Mouse (Mus musculus) CH12.LX (cell line): ENCODE results near the gene Tcam1. TPM values are rescaled to one million over a fixed set of nuclear protein-coding genes. Genes with fewer than 3 reads are reported as not detected.
A peak's percentile ranks its signal among the peaks of the same experiment; 100 is the strongest.

ENCODE experiments used
- DNase-seq: peaks from one replicate; pipeline ENCODE4 v3.0.0-alpha.2; 2013; ENCODE audit errors: extremely low read depth
- H3K27ac ChIP-seq: 2 replicates; pipeline ENCODE4 v1.5.1; 2012; ENCODE audit warnings: low read depth, mild to moderate bottlenecking, control low read depth, moderate library complexity; ENCODE audit not compliant: insufficient read depth
- H3K27me3 ChIP-seq: replicated peaks from 2 replicates; pipeline ENCODE3; 2012; ENCODE audit warnings: inconsistent platforms
- H3K36me3 ChIP-seq, 2 experiments: replicated peaks in 1 of 2; 2 replicates each; pipeline versions ENCODE3 to v1.6.1; 2012; ENCODE audit warnings: inconsistent platforms in 1 of 2, low read length in 1 of 2, mild to moderate bottlenecking in 1 of 2, mixed read lengths in 1 of 2, moderate library complexity in 1 of 2; ENCODE audit not compliant: control insufficient read depth in 1 of 2, insufficient read depth in 1 of 2
- H3K4me1 ChIP-seq, 2 experiments: 2 replicates each; pipeline ENCODE4 v1.6.1; 2012; ENCODE audit warnings: inconsistent platforms in 1 of 2, moderate library complexity in 1 of 2; ENCODE audit not compliant: insufficient read depth in 2 of 2, control insufficient read depth in 1 of 2
- H3K4me2 ChIP-seq: 2 replicates; pipeline ENCODE4 v1.6.1; 2012; ENCODE audit warnings: low read depth, mild to moderate bottlenecking, control low read depth; ENCODE audit not compliant: poor library complexity, insufficient read depth, severe bottlenecking
- H3K4me3 ChIP-seq, 3 experiments: fragments of 150-350 bp in 1 of 3; sonication (generic) in 1 of 3; replicated peaks in 1 of 3; 2 replicates each; pipeline versions ENCODE3 to v1.5.1; 2011 to 2012; ENCODE audit warnings: low read depth in 2 of 3, low read length in 2 of 3, mild to moderate bottlenecking in 2 of 3, moderate library complexity in 2 of 3, control low read depth in 1 of 3, improper control_type of control experiment in 1 of 3, inconsistent platforms in 1 of 3, mixed read lengths in 1 of 3; ENCODE audit not compliant: poor library complexity in 1 of 3
- H3K79me2 ChIP-seq: replicated peaks from 2 replicates; pipeline ENCODE4 v1.6.1; 2012; ENCODE audit warnings: mild to moderate bottlenecking, moderate library complexity; ENCODE audit not compliant: control insufficient read depth, poor library complexity, insufficient read depth, severe bottlenecking; ENCODE audit errors: extremely low read depth
- H3K9ac ChIP-seq: 2 replicates; pipeline ENCODE4 v1.6.1; 2012; ENCODE audit warnings: low read depth, mild to moderate bottlenecking, control low read depth, moderate library complexity; ENCODE audit not compliant: insufficient read depth
- H3K9me3 ChIP-seq: replicated peaks from 2 replicates; pipeline ENCODE3; 2012; ENCODE audit warnings: low read length, inconsistent platforms, mixed read lengths
- BHLHE40 ChIP-seq: IDR thresholded peaks from 2 replicates; pipeline ENCODE4 v1.6.1; 2011; ENCODE audit warnings: mild to moderate bottlenecking, low read depth, low read length, improper control_type of control experiment
- CHD1 ChIP-seq: IDR thresholded peaks from 2 replicates; pipeline ENCODE4 v1.6.1; 2012; ENCODE audit warnings: low read depth, low read length, improper control_type of control experiment, inconsistent platforms
- ELF1 ChIP-seq: IDR thresholded peaks from 2 replicates; pipeline ENCODE4 v1.6.1; 2014; ENCODE audit warnings: low read depth, mild to moderate bottlenecking, inconsistent platforms, low read length, improper control_type of control experiment
- EP300 ChIP-seq: IDR thresholded peaks from 2 replicates; pipeline ENCODE4 v1.6.1; 2011; ENCODE audit warnings: low read length, improper control_type of control experiment
- ETS1 ChIP-seq: conservative IDR thresholded peaks from 2 replicates; pipeline ENCODE4 v1.6.1; 2012; ENCODE audit warnings: low read depth, mild to moderate bottlenecking, inconsistent platforms, low read length, improper control_type of control experiment, moderate library complexity
- HCFC1 ChIP-seq: IDR thresholded peaks from 2 replicates; pipeline ENCODE4 v1.6.1; 2012; ENCODE audit warnings: low read depth, mild to moderate bottlenecking, inconsistent platforms, low read length, improper control_type of control experiment
- IRF4 ChIP-seq: IDR thresholded peaks from 2 replicates; pipeline ENCODE4 v1.6.1; 2014; ENCODE audit warnings: low read depth, mild to moderate bottlenecking, inconsistent platforms, low read length, improper control_type of control experiment
- JUN ChIP-seq: IDR thresholded peaks from 2 replicates; pipeline ENCODE4 v1.6.1; 2011; ENCODE audit warnings: low read depth, mild to moderate bottlenecking, low read length, improper control_type of control experiment, moderate library complexity; ENCODE audit not compliant: insufficient read depth
- JUND ChIP-seq: conservative IDR thresholded peaks from 2 replicates; pipeline ENCODE4 v1.6.1; 2011; ENCODE audit warnings: low read depth, low read length, improper control_type of control experiment
- KAT2A ChIP-seq: IDR thresholded peaks from 2 replicates; pipeline ENCODE4 v1.6.1; 2012; ENCODE audit warnings: low read length, improper control_type of control experiment, inconsistent platforms; ENCODE audit not compliant: insufficient replicate concordance
- MAFK ChIP-seq: IDR thresholded peaks from 2 replicates; pipeline ENCODE4 v1.6.1; 2011; ENCODE audit warnings: low read length, improper control_type of control experiment; ENCODE audit not compliant: insufficient replicate concordance
- MAX ChIP-seq: IDR thresholded peaks from 2 replicates; pipeline ENCODE4 v1.6.1; 2011; ENCODE audit warnings: low read length, improper control_type of control experiment
- MAZ ChIP-seq: IDR thresholded peaks from 2 replicates; pipeline ENCODE4 v1.6.1; 2012; ENCODE audit warnings: low read depth, mild to moderate bottlenecking, inconsistent platforms, low read length, improper control_type of control experiment, moderate library complexity
- MEF2A ChIP-seq: IDR thresholded peaks from 2 replicates; pipeline ENCODE4 v1.6.1; 2014; ENCODE audit warnings: low read depth, mild to moderate bottlenecking, inconsistent platforms, low read length, improper control_type of control experiment, borderline replicate concordance
- MXI1 ChIP-seq: IDR thresholded peaks from 2 replicates; pipeline ENCODE4 v1.6.1; 2011; ENCODE audit warnings: mild to moderate bottlenecking, low read depth, low read length, improper control_type of control experiment
- POLR2A ChIP-seq: IDR thresholded peaks from 2 replicates; pipeline ENCODE4 v1.6.1; 2011; ENCODE audit warnings: low read depth, mild to moderate bottlenecking, improper control_type of control experiment, low read length
- RCOR1 ChIP-seq: conservative IDR thresholded peaks from 2 replicates; pipeline ENCODE4 v1.6.1; 2012; ENCODE audit warnings: low read depth, mild to moderate bottlenecking, inconsistent platforms, low read length, improper control_type of control experiment
- SMC3 ChIP-seq: IDR thresholded peaks from 2 replicates; pipeline ENCODE4 v1.6.1; 2011; ENCODE audit warnings: low read depth, low read length, improper control_type of control experiment
- TBP ChIP-seq: conservative IDR thresholded peaks from 2 replicates; pipeline ENCODE4 v1.6.1; 2011; ENCODE audit warnings: low read depth, low read length, improper control_type of control experiment
- TCF12 ChIP-seq: IDR thresholded peaks from 2 replicates; pipeline ENCODE4 v1.6.1; 2014; ENCODE audit warnings: low read depth, mild to moderate bottlenecking, inconsistent platforms, low read length, improper control_type of control experiment
- USF1 ChIP-seq: IDR thresholded peaks from 2 replicates; pipeline ENCODE4 v1.6.1; 2014; ENCODE audit warnings: low read depth, mild to moderate bottlenecking, inconsistent platforms, low read length, improper control_type of control experiment
- USF2 ChIP-seq: conservative IDR thresholded peaks from 2 replicates; pipeline ENCODE4 v1.6.1; 2011; ENCODE audit warnings: low read depth, low read length, improper control_type of control experiment
- ZKSCAN1 ChIP-seq: IDR thresholded peaks from 2 replicates; pipeline ENCODE4 v1.6.1; 2012; ENCODE audit warnings: low read depth, inconsistent platforms, low read length, improper control_type of control experiment, borderline replicate concordance
- ZMIZ1 ChIP-seq: IDR thresholded peaks from 2 replicates; pipeline ENCODE4 v1.6.1; 2012; ENCODE audit warnings: low read depth, mild to moderate bottlenecking, inconsistent platforms, low read length, improper control_type of control experiment
- ZNF384 ChIP-seq: IDR thresholded peaks from 2 replicates; pipeline ENCODE4 v1.6.1; 2012; ENCODE audit warnings: low read depth, low read length, improper control_type of control experiment, inconsistent platforms
- dilution Hi-C: fragments of 300-500 bp; cut with MboI; formaldehyde crosslinking; loops from 2 replicates; pipeline ENCODE4 v1.14.3; 2020; ENCODE audit warnings: low sequenced_read_pairs; ENCODE audit not compliant: extremely low pct_unique_long_range_greater_than_20kb, extremely low pct_ligation_motif_present
- in situ Hi-C: fragments of 300-500 bp; cut with MboI; formaldehyde crosslinking; loops from 3 replicates; pipeline ENCODE4 v1.14.3; 2019; ENCODE audit warnings: low sequenced_read_pairs, low pct_ligation_motif_present, low pct_unique_long_range_greater_than_20kb, mixed read lengths
- polyA plus RNA-seq: library from polyadenylated mRNA; unstranded; fragments of >175 nt; gene quantifications from 2 replicates; pipeline ENCODE4 v1.2.1, GENCODE M21; 2012; ENCODE audit warnings: low read depth; ENCODE audit not compliant: insufficient read length
- total RNA-seq, 2 experiments: library from RNA; depleted of rRNA; stranded (reverse); fragments of 300-350 nt in 1 of 2; fragments of >200 nt in 1 of 2; gene quantifications; 2 replicates each; pipeline ENCODE4 v1.2.3; 2012 to 2014

Gene Tcam1
- total and polyA plus RNA-seq, 3 experiments, result 0.82 to 5.9 (median 0.99) TPM

DNA sequence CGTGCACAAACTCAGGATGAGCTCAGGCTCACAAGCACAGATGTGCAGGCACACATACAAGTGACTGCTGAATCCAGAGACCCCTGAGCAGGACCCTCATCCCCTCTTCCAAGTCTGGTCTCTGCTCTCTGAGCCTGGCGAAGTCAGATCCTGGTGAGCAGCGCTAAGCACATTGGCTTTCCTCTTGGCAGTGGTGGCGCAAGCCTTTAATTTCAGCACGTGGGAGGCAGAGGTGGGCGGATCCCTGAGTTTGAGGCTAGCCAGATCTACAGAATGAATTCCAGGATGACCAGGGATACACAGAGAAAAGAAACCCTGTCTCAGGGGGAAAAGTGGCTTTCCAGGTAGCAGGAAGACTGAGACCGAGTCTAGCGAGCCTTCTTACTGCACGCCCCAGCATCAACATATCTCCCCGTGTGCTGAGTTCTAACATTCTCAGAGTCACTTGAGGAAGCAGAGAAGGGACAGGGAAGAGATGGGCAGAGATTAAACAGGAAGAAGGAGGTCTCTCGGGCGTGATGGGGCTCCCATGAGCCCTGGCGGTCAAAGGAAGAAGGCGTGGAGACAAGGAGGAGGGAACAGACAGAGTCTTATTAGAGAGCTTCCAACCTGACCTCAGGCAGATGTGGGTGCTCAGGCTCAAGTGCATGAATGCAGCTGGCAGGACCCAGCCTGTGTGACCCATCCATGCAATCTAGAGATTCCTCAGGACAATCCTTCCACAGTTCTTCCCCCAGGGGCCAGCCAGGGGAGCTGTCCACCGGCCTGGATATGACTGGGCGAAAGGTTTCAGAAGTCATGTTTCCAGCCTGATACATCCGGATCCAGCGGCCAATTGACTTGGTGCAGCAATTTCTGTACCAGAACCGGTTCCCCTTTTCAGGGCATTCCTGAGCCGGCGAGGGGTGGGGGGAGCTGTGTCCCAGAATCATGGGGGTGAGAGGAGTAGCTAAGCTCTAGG is 42.2 kb downstream of the Tcam1 start:
- TF ChIP-seq KAT2A (no peak), SMC3 (no peak), TBP (peak; percentile 70; the same call in 1 of the 2 replicates), IRF4 (peak; percentile 71), MAX (peak; percentile 29; the same call in 1 of the 2 replicates), ETS1 (no peak), HCFC1 (peak; percentile 36; the same call in 1 of the 2 replicates), MAZ (no peak), POLR2A (peak; percentile 60), MAFK (no peak), ELF1 (peak; percentile 60)
- H3K4me2 ChIP-seq, result no peak overlapping the region
- DNase-seq, result peak; percentile 54
- H3K79me2 ChIP-seq, result peaks cover 7% of the 10 kb centered on the region
- H3K9me3 ChIP-seq, result no peaks in the 10 kb centered on the region
- dilution Hi-C loops, result no loop called here
- no peak overlapping the region for H3K27ac ChIP-seq
- in situ Hi-C loops, result loop anchor here (25.0 kb wide), 1 partner anchor 444 kb away; the partner anchor contains the start of genes Milr1 and Pecam1
- H3K9ac ChIP-seq, result no peak overlapping the region
- H3K4me1 ChIP-seq, result peaks cover 27 to 67% of the 10 kb centered on the region in 2 experiments
- peak overlapping the region in 2 of 3 experiments; percentile 8 to 15 for H3K4me3 ChIP-seq
- H3K27me3 ChIP-seq, result no peaks in the 10 kb centered on the region
- H3K36me3 ChIP-seq, result peaks cover 4 to 6% of the 10 kb centered on the region in 2 experiments

DNA sequence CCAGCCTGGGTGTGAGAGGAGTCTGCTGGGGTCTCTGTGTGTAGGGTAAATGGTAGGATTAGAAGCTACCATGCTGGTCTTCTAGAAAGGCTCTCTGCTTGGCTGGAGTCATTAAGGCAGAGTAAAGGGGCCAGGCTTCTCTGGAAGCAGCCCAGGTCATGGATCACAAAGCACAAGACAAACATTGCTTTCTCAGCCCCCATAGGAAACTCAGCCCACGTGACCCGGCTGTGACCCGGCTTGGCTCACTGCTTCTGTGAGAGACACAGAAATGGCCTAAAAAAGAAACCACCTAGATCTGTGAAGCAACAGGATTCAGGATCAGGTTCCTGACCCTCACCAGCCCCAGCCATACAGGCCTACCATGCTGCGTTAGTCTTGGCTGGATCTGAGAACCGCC is 48.4 kb downstream of the Tcam1 start:
- H3K27me3 ChIP-seq, result no peaks in the 10 kb centered on the region
- peaks cover 26 to 52% of the 10 kb centered on the region in 2 experiments for H3K4me1 ChIP-seq
- H3K9me3 ChIP-seq, result no peaks in the 10 kb centered on the region
- peak overlapping the region; percentile 77 for H3K27ac ChIP-seq
- H3K9ac ChIP-seq, result peak overlapping the region; percentile 38
- peak overlapping the region; percentile 70 for H3K4me2 ChIP-seq
- peak; percentile 86 for DNase-seq
- H3K4me3 ChIP-seq, result no peak overlapping the region
- peaks cover 4 to 6% of the 10 kb centered on the region in 2 experiments for H3K36me3 ChIP-seq
- in situ Hi-C loops, result loop anchor here (5.0 to 25.0 kb wide), 4 partner anchors 38 to 437 kb away; partner anchors contain the start of genes Milr1 and Pecam1
- H3K79me2 ChIP-seq, result no peaks in the 10 kb centered on the region
- TF ChIP-seq KAT2A, result no peak
- no peak for TF ChIP-seq ZNF384
- TF ChIP-seq TBP, result 0 out of 2 replicates have a peak, but pooled peaks have one; percentile 9
- TF ChIP-seq CHD1, result no peak
- no peak for TF ChIP-seq SMC3
- peak; percentile 57; the same call in 1 of the 2 replicates for TF ChIP-seq MEF2A
- no peak for TF ChIP-seq MAZ
- TF ChIP-seq ZMIZ1, result no peak
- peak; percentile 18; the same call in 1 of the 2 replicates for TF ChIP-seq TCF12
- TF ChIP-seq ZKSCAN1, result no peak
- peak; percentile 93 for TF ChIP-seq USF2
- peak; percentile 91 for TF ChIP-seq BHLHE40
- TF ChIP-seq MAX, result peak; percentile 94
- TF ChIP-seq IRF4, result peak; percentile 34; the same call in 1 of the 2 replicates
- no peak for TF ChIP-seq JUN
- no peak for TF ChIP-seq RCOR1
- TF ChIP-seq USF1, result peak; percentile 93
- peak; percentile 40; the same call in 1 of the 2 replicates for TF ChIP-seq EP300
- peak; percentile 2; the same call in 1 of the 2 replicates for TF ChIP-seq HCFC1
- TF ChIP-seq MXI1, result no peak
- TF ChIP-seq JUND, result no peak
- no peak for TF ChIP-seq POLR2A
- dilution Hi-C loops, result no loop called here
